Mouse (Mus musculus) thymus, adult 2 months (tissue): ENCODE measurements around the gene Olfr1495.

Experiments used
- CTCF ChIP-seq: fragments of 200-500 bp; IDR thresholded peaks from 2 replicates; pipeline ENCODE4 v1.5.1; 2012; ENCODE audit warnings: mild to moderate bottlenecking, control low read depth, low read length, moderate library complexity, borderline replicate concordance; ENCODE audit not compliant: control insufficient read depth, poor library complexity, insufficient read depth; ENCODE audit errors: extremely low read depth
- POLR2A ChIP-seq: fragments of 200-500 bp; IDR thresholded peaks from 2 replicates; pipeline ENCODE4 v1.6.1; 2012; ENCODE audit warnings: mild to moderate bottlenecking, low read length, control low read depth, moderate library complexity; ENCODE audit not compliant: control insufficient read depth, poor library complexity, insufficient read depth; ENCODE audit errors: extremely low read depth

GRCm38 (mm10) chr19:13819347-13819746, 54.9 kb downstream of the Olfr1495 start, which contains the start of gene Olfr1499:
- no peak for TF ChIP-seq CTCF
- no peak for TF ChIP-seq POLR2A
